17 mouse cellular contexts compared by ENCODE assay signal in the genomic region with DNA sequence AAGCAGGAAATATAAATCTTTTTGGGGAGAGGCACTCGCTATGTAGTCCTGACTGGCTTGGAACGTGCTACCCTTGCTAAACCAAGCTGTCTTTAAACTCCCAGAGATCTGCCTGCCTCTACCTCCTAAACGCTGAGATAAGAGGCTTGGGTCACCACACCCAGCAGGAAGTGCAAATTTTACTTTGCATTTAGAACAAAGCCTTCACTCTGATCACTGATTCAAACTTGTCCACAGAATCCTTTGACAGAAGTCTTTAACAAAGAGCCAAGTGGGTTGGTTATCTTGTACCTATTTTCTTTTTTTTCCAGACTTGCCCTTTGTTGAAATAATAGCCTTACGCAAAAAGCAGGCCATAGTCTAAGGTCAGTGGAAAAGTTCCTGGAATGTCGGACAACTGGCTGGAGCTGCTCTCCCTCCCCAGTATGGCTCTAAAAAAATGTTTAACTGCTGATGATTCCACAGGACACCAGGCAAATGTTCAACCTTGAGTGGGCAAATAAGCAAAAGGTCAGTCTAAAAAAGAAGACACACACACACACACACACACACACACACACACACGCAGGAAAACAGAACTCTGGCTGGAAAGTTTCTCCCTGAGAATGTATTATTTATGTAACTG. TPM values are rescaled to one million over a fixed set of nuclear protein-coding genes. Genes with fewer than 3 reads are reported as not detected.
DNase-seq lines count a peak whose midpoint lies in the region; ATAC-seq lines count a peak whose summit lies in the region.
"Had no signal": no experiment of that assay in that cellular context is flagged by ENCODE, and none has a peak within 500 bp of the region (broad histone marks: within the 10 kb centered on the region; RNA-seq: fewer than 3 reads in every experiment).

No protein-coding gene starts in this region.

- H3K27ac ChIP-seq in kidney, embryonic 15.5 days = peak overlapping the region; percentile 52; the same call in 1 of the 2 replicates
- peak overlapping the region; percentile 34 for H3K27ac ChIP-seq in liver, embryonic 15.5 days (replicated peaks)
- H3K27ac ChIP-seq: heart, embryonic 15.5 days; hindbrain, embryonic 13.5 days; macrophage; midbrain, embryonic 15.5 days; stomach, embryonic 15.5 days had no signal

- H3K9me3 ChIP-seq in kidney, embryonic 15.5 days (replicated peaks) = no peaks in the 10 kb centered on the region
- H3K9me3 ChIP-seq in liver, embryonic 15.5 days (replicated peaks) = no peaks in the 10 kb centered on the region
- H3K9me3 ChIP-seq: heart, embryonic 15.5 days; hindbrain, embryonic 13.5 days; midbrain, embryonic 15.5 days; stomach, embryonic 15.5 days had no signal

- peak; percentile 58 to 87 for DNase-seq in adrenal gland, adult (ENCODE audit: inconsistent age in 2 of 2, low spot score in 1 of 2)
- no peak for DNase-seq in adrenal gland, adult 18-20 months (ENCODE audit: low spot score in 2 of 2)
- DNase-seq in ZHBTc4 (ENCODE audit: low read depth, low spot score) = peak; percentile 80
- DNase-seq in layer of hippocampus, adult 9-10 months (ENCODE audit: low spot score) = no peak
- no peak for DNase-seq in cerebellum, postnatal 36 days
- DNase-seq in natural killer cell, adult 2 months (ENCODE audit: low spot score in 2 of 2) = no peak
- DNase-seq: cerebellum, adult 9-10 months; retina, postnatal 1 day; thymus, postnatal 14 days had no signal

- 0 out of 2 replicates have a peak, but pooled peaks have one; percentile 52 for ATAC-seq in kidney, embryonic 15.5 days (replicated peaks; ENCODE audit: low FRiP score)
- ATAC-seq in liver, embryonic 15.5 days (ENCODE audit: insufficient read depth) = peak; percentile 68
- ATAC-seq: intestine, postnatal 0 days; midbrain, embryonic 15.5 days had no signal

- H3K4me1 ChIP-seq in kidney, embryonic 15.5 days = no peaks in the 10 kb centered on the region
- peaks cover 33% of the 10 kb centered on the region for H3K4me1 ChIP-seq in liver, embryonic 15.5 days (replicated peaks)
- H3K4me1 ChIP-seq: heart, embryonic 15.5 days; hindbrain, embryonic 13.5 days; midbrain, embryonic 15.5 days; stomach, embryonic 15.5 days had no signal

- no peaks in the 10 kb centered on the region for H3K36me3 ChIP-seq in kidney, embryonic 15.5 days
- no peaks in the 10 kb centered on the region for H3K36me3 ChIP-seq in liver, embryonic 15.5 days (replicated peaks)
- H3K36me3 ChIP-seq: heart, embryonic 15.5 days; hindbrain, embryonic 13.5 days; midbrain, embryonic 15.5 days; stomach, embryonic 15.5 days had no signal

- no peaks in the 10 kb centered on the region for H3K27me3 ChIP-seq in kidney, embryonic 15.5 days
- no peaks in the 10 kb centered on the region for H3K27me3 ChIP-seq in liver, embryonic 15.5 days
- H3K27me3 ChIP-seq: heart, embryonic 15.5 days; hindbrain, embryonic 13.5 days; midbrain, embryonic 15.5 days; stomach, embryonic 15.5 days had no signal

- 56% methylated on average over 6 of the region's 6 CpGs for WGBS in kidney, embryonic 15.5 days
- 53% methylated on average over 6 of the region's 6 CpGs for WGBS in liver, embryonic 15.5 days (ENCODE audit: insufficient replicate concordance)

- no peak overlapping the region for H3K4me3 ChIP-seq in kidney, embryonic 15.5 days (replicated peaks)
- H3K4me3 ChIP-seq in liver, embryonic 15.5 days (replicated peaks) = no peak overlapping the region
- H3K4me3 ChIP-seq: heart, embryonic 15.5 days; hindbrain, embryonic 13.5 days; midbrain, embryonic 15.5 days; stomach, embryonic 15.5 days had no signal

- H3K9ac ChIP-seq in kidney, embryonic 15.5 days = no peak overlapping the region
- no peak overlapping the region for H3K9ac ChIP-seq in liver, embryonic 15.5 days
- H3K9ac ChIP-seq: heart, embryonic 15.5 days; hindbrain, embryonic 13.5 days; midbrain, embryonic 15.5 days; stomach, embryonic 15.5 days had no signal

- no peak overlapping the region for H3K4me2 ChIP-seq in kidney, embryonic 15.5 days
- no peak overlapping the region for H3K4me2 ChIP-seq in liver, embryonic 15.5 days
- H3K4me2 ChIP-seq: heart, embryonic 15.5 days; hindbrain, embryonic 13.5 days; midbrain, embryonic 15.5 days; stomach, embryonic 15.5 days had no signal

RNA-seq across cellular contexts. Expression of a gene that starts 9.0 kb away (rescaled TPM):
- total RNA-seq in adrenal gland, adult 18-20 months (2021) = 100 to 1,000 TPM in 1 of 2 experiments, 10 to 100 TPM in 1; 80.6 to 101 TPM
- 64.9 and 67.2 TPM in 2 replicates for polyA plus RNA-seq in kidney, embryonic 15.5 days (2015; fragmentation: Nextera tagmentation; extraction: Ambion mirVana)
- 50.5 and 60.6 TPM in 2 replicates for polyA plus RNA-seq in liver, embryonic 15.5 days (2015; fragmentation: Nextera tagmentation; extraction: Ambion mirVana)

RNA-seq across cellular contexts. Expression of a gene that starts 23.2 kb away (rescaled TPM):
- 100 to 1,000 TPM in 1 of 2 experiments, 10 to 100 TPM in 1; 69.3 to 117 TPM for total RNA-seq in adrenal gland, adult 18-20 months (2021)
- 24.1 and 25.4 TPM in 2 replicates for polyA plus RNA-seq in kidney, embryonic 15.5 days (2015; fragmentation: Nextera tagmentation; extraction: Ambion mirVana)
- 19.2 and 19.6 TPM in 2 replicates for polyA plus RNA-seq in liver, embryonic 15.5 days (2015; fragmentation: Nextera tagmentation; extraction: Ambion mirVana)

Comparison
In these comparisons a context has a peak if more than half of its experiments do, and no peak if none do; other contexts are left out.
1. DNase-seq: peak in adrenal gland, adult (2 of 2) and ZHBTc4 (single experiment); none in adrenal gland, adult 18-20 months (0 of 2), layer of hippocampus, adult 9-10 months (single experiment), cerebellum, postnatal 36 days (0 of 2) and natural killer cell, adult 2 months (0 of 2).